Mouse (Mus musculus) Patski (cell line): ENCODE results near the gene Nav1. TPM values are rescaled to one million over a fixed set of nuclear protein-coding genes. Genes with fewer than 3 reads are reported as not detected.

Experiments used
- ATAC-seq: fragments of 100-300 bp; one replicate; pipeline ENCODE4 v1.8.0; 2021
- CTCF ChIA-PET: fragments of 350-600 bp; sonication (Branson Sonifier 250); formaldehyde crosslinking; loops from one replicate; lab custom pipeline; 2022; ENCODE audit warnings: inconsistent platforms; lab: Charles Lee
- POLR2A ChIA-PET: fragments of 350-600 bp; sonication (Branson Sonifier 250); formaldehyde crosslinking; loops from one replicate; lab custom pipeline; 2022; ENCODE audit warnings: antibody characterized with exemption, inconsistent platforms; lab: Charles Lee
- DNase-seq: peaks from one replicate; pipeline ENCODE4 v3.0.0-alpha.2; 2011; ENCODE audit warnings: low read depth, low spot score
- H3K27me3 ChIP-seq: fragments of 371-371 bp; one replicate; pipeline ENCODE4 v1.5.1; 2021
- CTCF ChIP-seq: fragments of 100-300 bp; IDR thresholded peaks from one replicate; pipeline ENCODE4 v1.5.1; 2021
- in situ Hi-C: fragments of 300-500 bp; cut with MboI; formaldehyde crosslinking; loops from 3 replicates; pipeline ENCODE4 v1.11.1; 2018; ENCODE audit warnings: low pct_unique_long_range_greater_than_20kb, mixed read lengths
- polyA plus RNA-seq: library from polyadenylated mRNA; unstranded; gene quantifications from one replicate; pipeline ENCODE4 v1.2.3, GENCODE M21; 2021

Gene Nav1
- polyA plus RNA-seq, 1 experiment from 2014 or later: 22.1 TPM

- TF ChIP-seq CTCF: no peak
- in situ Hi-C loops: no loop called here
- ATAC-seq: no peak
- H3K27me3 ChIP-seq: no peaks in the 10 kb centered on the region
- no peak for DNase-seq
- CTCF ChIA-PET: interaction anchor here (2.0 kb wide), 1 partner anchor 19 kb away, joined by 4 read pairs; no protein-coding TSS in a partner anchor
- POLR2A ChIA-PET: no interaction called here
Observed at GRCm38 (mm10) chr1:135583081-135583677, 23.9 kb downstream of the Nav1 start.

DNA sequence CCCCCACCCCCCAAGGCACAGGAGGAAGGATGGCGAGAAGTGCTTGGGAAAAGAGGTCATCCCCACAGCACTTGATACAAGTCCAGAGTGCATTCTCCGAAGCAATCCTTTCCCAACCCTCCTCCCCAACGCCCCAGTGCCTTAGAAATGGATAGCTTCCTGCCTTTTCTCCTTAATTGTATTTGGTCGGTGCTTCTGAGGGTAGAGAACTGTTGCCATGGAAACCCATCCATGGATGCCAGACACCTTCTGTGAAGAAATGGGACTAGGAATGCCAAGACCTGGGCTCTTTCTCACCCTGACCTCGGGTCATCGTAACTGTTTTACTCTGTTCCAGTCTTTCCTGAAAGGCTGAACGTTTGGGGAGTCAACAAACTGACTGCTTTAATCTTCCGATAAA, 26.1 kb downstream of the Nav1 start:
- TF ChIP-seq CTCF: no peak
- ChIA-PET CTCF (interaction anchor here (0.7 kb wide), 1 partner anchor 10 kb away, joined by 3 read pairs; no protein-coding TSS in a partner anchor), POLR2A (interaction anchor here (0.6 kb wide), 1 partner anchor 24 kb away, joined by 3 read pairs; no protein-coding TSS in a partner anchor)
- in situ Hi-C loops: no loop called here
- no peaks in the 10 kb centered on the region for H3K27me3 ChIP-seq
- ATAC-seq (no peak), DNase-seq (no peak)

- ChIA-PET POLR2A (no interaction called here), CTCF (no interaction called here)
- DNase-seq (no peak), ATAC-seq (no peak)
- in situ Hi-C loops: no loop called here
- H3K27me3 ChIP-seq: no peaks in the 10 kb centered on the region
- TF ChIP-seq CTCF: no peak
Observed at GRCm38 (mm10) chr1:135579111-135579510, 28.0 kb downstream of the Nav1 start.

DNA sequence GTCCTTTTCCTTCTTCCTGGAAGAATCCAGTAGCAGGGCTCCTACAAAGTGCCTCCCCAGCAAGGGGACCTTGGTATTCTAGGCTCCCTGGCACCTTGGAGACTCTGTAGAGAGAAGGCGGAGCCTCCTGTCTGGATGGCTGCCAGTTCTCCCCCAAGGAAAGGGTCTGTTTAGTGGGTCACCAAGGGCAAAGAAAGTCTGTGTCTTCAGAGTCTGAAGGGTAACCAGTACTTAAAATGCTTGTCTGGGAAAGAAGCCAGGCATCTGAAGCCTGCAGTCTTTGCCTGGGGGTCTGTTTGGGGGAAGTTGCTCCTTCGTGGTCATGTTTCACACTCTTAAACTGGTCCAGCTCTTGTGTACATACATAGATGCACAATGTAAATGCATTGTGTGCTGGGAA, 29.3 kb downstream of the Nav1 start:
- H3K27me3 ChIP-seq: no peaks in the 10 kb centered on the region
- ChIA-PET POLR2A (no interaction called here), CTCF (no interaction called here)
- in situ Hi-C loops: no loop called here
- DNase-seq (no peak), ATAC-seq (no peak)
- no peak for TF ChIP-seq CTCF

GRCm38 (mm10) chr1:135575393-135575792, 31.7 kb downstream of the Nav1 start:
- POLR2A ChIA-PET: interaction anchor here (1.2 kb wide), 1 partner anchor 10 kb away, joined by 3 read pairs; no protein-coding TSS in a partner anchor
- no peaks in the 10 kb centered on the region for H3K27me3 ChIP-seq
- ATAC-seq (no peak), DNase-seq (no peak)
- no peak for TF ChIP-seq CTCF
- in situ Hi-C loops: no loop called here
- CTCF ChIA-PET: interaction anchor here (1.4 to 2.1 kb wide), 2 partner anchors 14 to 25 kb away, joined by 4 to 5 read pairs; no protein-coding TSS in a partner anchor

DNA sequence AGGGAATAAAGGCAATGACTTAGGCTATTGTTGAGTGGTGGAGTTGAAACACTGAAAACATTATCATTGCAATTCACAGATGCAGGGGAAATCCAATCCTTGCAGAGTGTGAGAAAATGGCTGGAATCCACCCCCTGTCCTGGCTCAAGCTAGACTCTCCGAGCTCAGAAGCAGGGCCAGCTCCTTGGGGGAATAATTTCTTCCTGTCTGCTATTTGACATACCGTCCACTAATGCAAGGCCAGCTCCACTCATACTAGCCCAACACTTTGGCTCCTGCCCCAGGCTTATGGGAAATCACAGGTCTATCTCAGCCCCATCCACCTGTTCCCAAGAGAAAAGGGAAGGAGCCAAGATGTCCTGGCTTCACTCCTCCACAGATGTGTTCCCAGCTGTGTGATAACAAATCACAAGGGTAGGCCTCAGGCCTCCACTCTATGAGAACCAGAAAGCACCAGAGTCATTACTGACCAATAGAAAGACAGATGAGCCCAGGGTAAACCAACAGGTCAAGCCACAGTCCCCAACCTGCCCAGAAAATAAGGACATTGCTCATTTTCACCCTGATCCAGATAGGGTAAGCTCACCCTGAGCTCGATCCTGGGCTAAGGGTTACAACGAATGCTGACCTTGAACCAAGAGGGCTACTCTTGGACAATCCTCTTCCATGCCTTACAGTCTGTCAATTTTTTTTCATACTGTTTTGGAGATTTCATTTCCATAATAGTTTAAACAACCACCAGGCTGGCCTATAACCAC, 32.5 kb downstream of the Nav1 start:
- no peaks in the 10 kb centered on the region for H3K27me3 ChIP-seq
- in situ Hi-C loops: no loop called here
- CTCF ChIA-PET: interaction anchor here (1.4 kb wide), 1 partner anchor 14 kb away, joined by 4 read pairs; no protein-coding TSS in a partner anchor
- TF ChIP-seq CTCF: no peak
- no peak for DNase-seq
- no peak for ATAC-seq
- POLR2A ChIA-PET: no interaction called here

DNA sequence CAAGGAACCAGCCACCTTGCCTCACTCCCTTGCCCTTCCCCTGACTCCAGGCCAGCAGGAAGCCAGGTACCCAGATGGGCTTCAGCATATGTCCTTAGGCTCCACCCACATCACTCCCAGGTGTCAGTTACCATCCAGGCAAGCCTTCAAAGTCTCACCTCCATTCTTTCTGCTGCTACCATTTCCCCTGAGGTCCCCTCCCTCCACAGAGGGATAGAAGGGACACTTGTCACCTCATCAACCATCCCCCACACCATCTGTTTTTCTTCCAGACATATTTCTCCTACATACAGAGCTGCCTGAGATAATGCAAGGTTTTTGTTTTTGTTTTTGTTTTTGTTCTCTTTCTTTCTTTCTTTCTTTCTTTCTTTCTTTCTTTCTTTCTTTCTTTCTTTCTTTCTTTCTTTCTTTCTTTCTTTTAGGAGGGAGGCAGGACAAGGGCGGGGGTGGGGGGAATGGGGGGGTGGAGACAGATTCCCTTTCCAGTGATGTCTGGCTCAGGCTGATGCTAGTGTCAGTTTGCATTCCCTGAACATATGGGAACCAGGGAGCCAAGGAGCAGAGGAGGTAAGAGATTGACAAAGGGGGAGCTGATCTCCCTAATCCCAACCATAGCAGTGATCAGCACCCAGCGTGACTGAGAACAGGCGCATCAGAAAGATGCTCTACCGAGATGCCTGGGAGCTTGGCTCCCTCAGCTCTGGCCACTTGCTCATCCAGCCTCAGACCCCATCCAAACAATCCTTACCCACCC, 34.8 kb downstream of the Nav1 start:
- ChIA-PET CTCF (no interaction called here), POLR2A (interaction anchor here (0.6 kb wide), 1 partner anchor 85 kb away, joined by 3 read pairs; no protein-coding TSS in a partner anchor)
- in situ Hi-C loops: no loop called here
- ATAC-seq (no peak), DNase-seq (no peak)
- TF ChIP-seq CTCF: no peak
- H3K27me3 ChIP-seq: no peaks in the 10 kb centered on the region

DNA sequence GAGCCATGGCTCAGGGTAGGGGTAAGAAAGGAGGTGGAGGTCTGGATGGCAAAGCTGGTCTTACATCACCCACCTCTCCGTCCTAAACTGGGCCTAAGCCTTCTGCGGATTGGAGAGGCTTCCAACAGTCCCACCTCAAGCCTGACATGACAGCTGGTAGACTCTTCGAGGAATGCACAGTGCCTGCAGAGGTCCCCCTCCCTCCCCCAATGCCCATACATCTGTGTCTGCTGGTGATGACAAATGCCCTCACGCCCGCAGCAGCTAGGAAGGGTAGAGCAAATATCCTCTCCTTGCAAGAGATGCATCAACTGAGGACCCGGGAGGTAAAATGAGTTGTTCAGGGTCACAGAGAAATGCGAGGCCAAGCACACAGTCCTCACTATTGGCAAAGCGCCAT, 39.0 kb downstream of the Nav1 start:
- no peak for ATAC-seq
- in situ Hi-C loops: no loop called here
- no peaks in the 10 kb centered on the region for H3K27me3 ChIP-seq
- POLR2A ChIA-PET: no interaction called here
- CTCF ChIA-PET: no interaction called here
- no peak for DNase-seq
- TF ChIP-seq CTCF: no peak

DNA sequence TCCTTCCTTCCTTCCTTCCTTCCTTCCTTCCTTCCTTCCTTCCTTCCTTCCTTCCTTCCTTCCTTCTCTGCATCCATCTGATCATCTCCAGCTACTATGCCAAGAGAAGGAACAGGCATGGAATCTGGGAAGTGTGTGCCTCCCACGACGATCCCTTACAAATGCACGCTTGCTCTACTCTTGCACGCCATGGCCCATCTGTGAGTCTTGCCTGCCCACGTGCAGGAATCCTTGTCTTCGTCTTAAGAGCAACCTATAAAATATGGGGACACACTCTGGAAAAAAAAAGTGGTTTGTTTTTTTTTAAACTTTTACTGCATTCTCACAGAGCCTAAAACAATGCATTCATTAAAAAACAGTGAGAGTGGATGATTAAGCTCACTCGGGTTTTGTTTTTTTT, 40.5 kb downstream of the Nav1 start:
- DNase-seq (no peak), ATAC-seq (no peak)
- POLR2A ChIA-PET: interaction anchor here (0.5 kb wide), 1 partner anchor 108 kb away, joined by 3 read pairs; no protein-coding TSS in a partner anchor
- in situ Hi-C loops: no loop called here
- TF ChIP-seq CTCF: no peak
- CTCF ChIA-PET: no interaction called here
- H3K27me3 ChIP-seq: no peaks in the 10 kb centered on the region

- no peaks in the 10 kb centered on the region for H3K27me3 ChIP-seq
- POLR2A ChIA-PET: interaction anchor here (0.9 kb wide), 1 partner anchor 10 kb away, joined by 3 read pairs; no protein-coding TSS in a partner anchor
- DNase-seq (no peak), ATAC-seq (no peak)
- TF ChIP-seq CTCF: no peak
- CTCF ChIA-PET: no interaction called here
- in situ Hi-C loops: no loop called here
Observed at GRCm38 (mm10) chr1:135565775-135566174, 41.3 kb downstream of the Nav1 start.
